Mouse (Mus musculus) monocyte, adult 5-6 weeks (primary cell): Measurements from ENCODE around the gene Gm3618. TPM values are rescaled to one million over a fixed set of nuclear protein-coding genes. Genes with fewer than 3 reads are reported as not detected.
"Not testable (repeated sequence)": the region's sequence is repeated elsewhere in the genome, so short reads cannot be mapped to it uniquely, and the experiment has no call there.

Experiments used
- ATAC-seq: fragments of 153-309, 156-312 bp; replicated peaks from 2 replicates; pipeline ENCODE4 v1.8.0; 2017; ENCODE audit warnings: mild to moderate bottlenecking; ENCODE audit not compliant: low TSS enrichment, insufficient number of reproducible peaks, severe bottlenecking, poor library complexity, low FRiP score
- total RNA-seq: library from RNA; stranded (forward); fragments of 200-1000, 200-491, 200-594 nt; gene quantifications from 3 replicates; pipeline ENCODE4 v1.2.3, GENCODE M21; 2017

Gm3618 gene
- total RNA-seq, result not detected in 3 replicates

- not testable (repeated sequence) for ATAC-seq
Observed at GRCm38 (mm10) chr14:6343578-6343977, at the start of gene Gm3618. Gm3618 (minus strand) TSS chr14:6343678.

DNA sequence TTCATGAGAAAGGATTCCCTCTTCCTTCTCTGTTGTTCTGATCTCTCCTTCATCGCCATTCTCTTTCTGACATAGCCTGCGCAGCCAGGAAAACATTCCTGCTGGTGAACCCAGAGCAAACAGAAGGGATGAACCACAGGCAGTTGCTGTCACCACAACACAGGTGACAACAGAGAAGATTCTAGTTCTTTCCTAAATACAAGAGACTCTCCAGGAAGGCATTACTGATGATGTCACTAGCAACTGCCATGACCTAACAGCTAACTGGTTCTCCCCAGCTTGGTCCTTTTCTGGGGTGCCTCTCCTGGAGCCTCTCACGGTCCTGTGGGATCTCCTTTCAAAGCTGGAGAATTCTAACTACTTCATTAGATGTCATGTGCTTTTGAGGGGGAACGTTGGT, 46.7 kb upstream of the Gm3618 start, which contains the start of gene Gm16440:
TSS of gene Gm16440 (minus strand) at position 101 of the 400 bp plus-strand sequence.
- not testable (repeated sequence) for ATAC-seq

DNA sequence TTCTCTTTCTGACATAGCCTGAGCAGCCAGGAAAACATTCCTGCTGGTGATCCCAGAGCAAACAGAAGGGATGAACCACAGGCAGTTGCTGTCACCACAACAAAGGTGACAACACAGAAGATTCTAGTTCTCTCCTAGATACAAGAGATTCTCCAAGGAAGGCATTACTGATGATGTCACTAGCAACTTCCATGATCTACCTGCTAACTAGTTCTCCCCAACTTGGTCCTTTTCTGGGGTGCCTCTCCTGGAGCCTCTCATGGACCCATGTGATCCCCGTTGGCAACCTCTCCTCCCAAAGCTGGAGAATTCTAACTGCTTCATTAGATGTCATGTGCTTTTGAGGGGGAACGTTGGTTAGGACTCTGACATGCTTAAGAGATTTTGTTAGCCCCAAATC, 38.7 kb downstream of the Gm3618 start, which contains the start of gene Gm21103:
TSS of gene Gm21103 (minus strand) at position 101 of the 400 bp plus-strand sequence.
- not testable (repeated sequence) for ATAC-seq

DNA sequence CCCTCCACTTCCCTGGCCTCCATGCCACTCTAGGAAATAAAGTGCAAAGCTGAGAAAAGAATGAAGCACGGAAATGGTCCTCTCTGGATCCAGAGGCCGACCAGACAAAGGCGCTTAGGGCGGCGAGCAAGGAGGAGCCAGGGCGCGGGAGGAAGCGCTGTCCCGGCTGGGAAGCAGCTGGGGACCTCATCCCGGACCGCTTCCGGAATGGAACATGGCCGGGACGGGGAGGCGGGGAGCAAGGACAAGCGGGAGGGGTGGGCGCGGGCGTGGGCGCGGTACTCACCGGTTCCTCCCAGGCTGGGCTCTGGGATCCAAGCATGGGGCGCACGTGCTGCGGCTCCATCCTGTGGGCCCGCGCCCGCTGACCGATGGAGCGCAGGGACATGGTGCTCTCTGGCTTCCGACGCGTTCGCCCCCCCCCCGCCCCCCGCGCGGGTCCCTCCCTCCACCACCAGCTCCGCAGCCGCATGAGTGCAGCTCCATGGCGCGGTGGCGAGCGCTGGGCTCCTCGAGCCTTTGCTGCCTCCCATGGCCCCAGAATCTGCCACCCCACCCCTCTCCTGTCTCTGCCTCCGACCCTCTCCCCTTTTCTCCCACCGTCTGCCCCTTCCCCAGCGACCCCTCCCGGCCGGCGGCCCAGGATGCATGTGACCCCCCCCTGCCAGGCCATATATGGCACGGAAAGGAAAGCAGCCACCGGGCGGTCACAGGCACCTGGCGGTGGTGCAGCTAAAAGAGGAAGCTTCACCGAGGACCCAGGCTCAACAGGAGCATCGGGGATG, 56.4 kb downstream of the Gm3618 start, which contains the start of gene Gm3411:
TSS of gene Gm3411 (minus strand) at position 320 of the 785 bp plus-strand sequence.
- not testable (repeated sequence) for ATAC-seq

Other genes with a start within 250 kb of the Gm3618 start
- gene Gm8206, start 249.7 kb downstream of the Gm3618 start, total RNA-seq, result not detected in 3 replicates
- gene Gm3468, start 235.0 kb downstream of the Gm3618 start, total RNA-seq, result not detected in 3 replicates
- gene Gm3476, start 217.9 kb downstream of the Gm3618 start, total RNA-seq, result not detected in 3 replicates
- not detected in 3 replicates for gene Gm21560, start 124.4 kb downstream of the Gm3618 start, total RNA-seq
- gene Gm3411, start 56.4 kb downstream of the Gm3618 start, total RNA-seq, result not detected in 3 replicates
- gene Gm21103, start 38.8 kb downstream of the Gm3618 start, total RNA-seq, result 1.9 TPM in 1 of 3 replicates, not detected in the others
- not detected in 3 replicates for gene Gm16440, start 46.6 kb upstream of the Gm3618 start, total RNA-seq
- gene Gm3591, start 68.8 kb upstream of the Gm3618 start, total RNA-seq, result not detected in 3 replicates
- gene Gm3594, start 100.9 kb upstream of the Gm3618 start, total RNA-seq, result not detected in 3 replicates
- not detected in 3 replicates for gene Gm8356, start 193.6 kb upstream of the Gm3618 start, total RNA-seq
- gene Gm3629, start 246.9 kb upstream of the Gm3618 start, total RNA-seq, result not detected in 3 replicates